Mouse (Mus musculus) midbrain, embryonic 13.5 days (tissue): ENCODE data around the gene Dot1l. TPM values are rescaled to one million over a fixed set of nuclear protein-coding genes. Genes with fewer than 3 reads are reported as not detected.

Source experiments
- ATAC-seq: fragments of 200-750 bp; cut with Nextera tagmentation; 2 replicates; pipeline ENCODE4 v1.8.0; 2017; ENCODE audit warnings: mild to moderate bottlenecking, moderate TSS enrichment, moderate library complexity
- H3K27ac ChIP-seq: fragments of 300-500 bp; sonication (generic); 2 replicates; pipeline ENCODE4 v1.5.1; 2015; ENCODE audit warnings: inconsistent platforms, mild to moderate bottlenecking, moderate library complexity
- H3K27me3 ChIP-seq: fragments of 300-500 bp; sonication (generic); 2 replicates; pipeline ENCODE4 v1.6.1; 2015; ENCODE audit warnings: mild to moderate bottlenecking, inconsistent platforms
- H3K36me3 ChIP-seq: fragments of 300-500 bp; sonication (generic); 2 replicates; pipeline ENCODE4 v1.6.1; 2015; ENCODE audit warnings: mild to moderate bottlenecking, inconsistent platforms
- H3K4me1 ChIP-seq: fragments of 300-500 bp; sonication (generic); replicated peaks from 2 replicates; pipeline ENCODE4 v1.6.1; 2015; ENCODE audit warnings: inconsistent platforms
- H3K4me2 ChIP-seq: fragments of 300-500 bp; sonication (generic); replicated peaks from 2 replicates; pipeline ENCODE4 v1.6.1; 2015; ENCODE audit warnings: moderate library complexity, mild to moderate bottlenecking, inconsistent platforms
- H3K4me3 ChIP-seq: fragments of 300-500 bp; sonication (generic); replicated peaks from 2 replicates; pipeline ENCODE4 v1.5.1; 2015; ENCODE audit warnings: mild to moderate bottlenecking, inconsistent platforms
- H3K9ac ChIP-seq: fragments of 300-500 bp; sonication (generic); replicated peaks from 2 replicates; pipeline ENCODE4 v1.6.1; 2015; ENCODE audit warnings: mild to moderate bottlenecking, inconsistent platforms
- H3K9me3 ChIP-seq: fragments of 300-500 bp; sonication (generic); 2 replicates; pipeline ENCODE4 v1.6.1; 2016; ENCODE audit warnings: mild to moderate bottlenecking, inconsistent platforms
- WGBS: fragments of 180-500 bp; shearing (Covaris S2); methylation state at CpG from one replicate; pipeline ENCODE4 v1.1.7; 2015; 5-methylcytosine and 5-hydroxymethylcytosine counted together
- polyA plus RNA-seq: library from polyadenylated mRNA; unstranded; fragments of >200 nt; fragmentation: Nextera tagmentation; extraction: Ambion mirVana; gene quantifications from 2 replicates; pipeline ENCODE4 v1.2.1, GENCODE M21; 2015

Gene Dot1l
- polyA plus RNA-seq, 1 experiment from 2014 or later = 23.3 TPM

GRCm38 (mm10) chr10:80760596-80761524, 5.9 kb downstream of the Dot1l start:
- H3K9ac ChIP-seq = no peak overlapping the region
- WGBS = 92% methylated on average over 4 of the region's 4 CpGs
- no peak for ATAC-seq

GRCm38 (mm10) chr10:80761821-80762220, 6.8 kb downstream of the Dot1l start:
- WGBS = 66% methylated on average over 3 of the region's 3 CpGs
- Histone ChIP-seq H3K4me3 (no peak overlapping the region), H3K27ac (no peak overlapping the region), H3K36me3 (peaks cover 16% of the 10 kb centered on the region), H3K4me1 (peaks cover 45% of the 10 kb centered on the region), H3K4me2 (no peak overlapping the region), H3K9ac (no peak overlapping the region), H3K27me3 (no peaks in the 10 kb centered on the region), H3K9me3 (no peaks in the 10 kb centered on the region)
- no peak for ATAC-seq

More at GRCm38 (mm10) chr10:80760596-80761524, 5.9 kb downstream of the Dot1l start:
- Histone ChIP-seq H3K9me3 (no peaks in the 10 kb centered on the region), H3K4me1 (peaks cover 55% of the 10 kb centered on the region), H3K4me2 (no peak overlapping the region), H3K27ac (no peak overlapping the region), H3K27me3 (no peaks in the 10 kb centered on the region), H3K36me3 (peaks cover 7% of the 10 kb centered on the region; the same call in 1 of the 2 replicates), H3K4me3 (no peak overlapping the region)

- Histone ChIP-seq H3K9ac (no peak overlapping the region), H3K4me2 (no peak overlapping the region), H3K36me3 (peaks cover 31% of the 10 kb centered on the region), H3K9me3 (no peaks in the 10 kb centered on the region), H3K4me1 (peaks cover 28% of the 10 kb centered on the region), H3K27me3 (no peaks in the 10 kb centered on the region), H3K4me3 (no peak overlapping the region), H3K27ac (no peak overlapping the region)
- ATAC-seq = no peak
- WGBS = 93% methylated on average over 2 of the region's 2 CpGs
These were observed 8.5 kb downstream of the Dot1l start for GRCm38 (mm10) chr10:80763502-80763901.

GRCm38 (mm10) chr10:80765746-80766145, 10.7 kb downstream of the Dot1l start:
- Histone ChIP-seq H3K4me3 (no peak overlapping the region), H3K4me1 (peaks cover 10% of the 10 kb centered on the region), H3K9me3 (no peaks in the 10 kb centered on the region), H3K4me2 (no peak overlapping the region), H3K36me3 (peaks cover 52% of the 10 kb centered on the region), H3K9ac (no peak overlapping the region), H3K27me3 (no peaks in the 10 kb centered on the region), H3K27ac (no peak overlapping the region)
- 86% methylated on average over 2 of the region's 2 CpGs for WGBS
- no peak for ATAC-seq

GRCm38 (mm10) chr10:80766161-80766815, 11.3 kb downstream of the Dot1l start:
- 89% methylated on average over 10 of the region's 10 CpGs for WGBS
- no peak overlapping the region for H3K9ac ChIP-seq
- no peak overlapping the region for H3K4me2 ChIP-seq
- no peak for ATAC-seq
- peaks cover 5% of the 10 kb centered on the region for H3K4me1 ChIP-seq
- no peaks in the 10 kb centered on the region for H3K9me3 ChIP-seq
- H3K36me3 ChIP-seq = peaks cover 57% of the 10 kb centered on the region
- no peak overlapping the region for H3K4me3 ChIP-seq
- no peaks in the 10 kb centered on the region for H3K27me3 ChIP-seq
- no peak overlapping the region for H3K27ac ChIP-seq

GRCm38 (mm10) chr10:80768365-80768764, 13.4 kb downstream of the Dot1l start:
- Histone ChIP-seq H3K4me1 (no peaks in the 10 kb centered on the region), H3K27ac (no peak overlapping the region), H3K4me3 (no peak overlapping the region), H3K9me3 (no peaks in the 10 kb centered on the region), H3K4me2 (no peak overlapping the region), H3K27me3 (no peaks in the 10 kb centered on the region), H3K9ac (no peak overlapping the region; the same call in 1 of the 2 replicates), H3K36me3 (peaks cover 78% of the 10 kb centered on the region)
- no peak for ATAC-seq
- 96% methylated on average over 6 of the region's 6 CpGs for WGBS

- no peaks in the 10 kb centered on the region for H3K9me3 ChIP-seq
- 92% methylated on average over 5 of the region's 5 CpGs for WGBS
- H3K36me3 ChIP-seq = peaks cover 98% of the 10 kb centered on the region
- H3K27ac ChIP-seq = no peak overlapping the region
- ATAC-seq = no peak
- H3K4me2 ChIP-seq = no peak overlapping the region
- no peak overlapping the region for H3K4me3 ChIP-seq
- H3K9ac ChIP-seq = no peak overlapping the region
- H3K27me3 ChIP-seq = no peaks in the 10 kb centered on the region
- no peaks in the 10 kb centered on the region for H3K4me1 ChIP-seq
These were observed 18.8 kb downstream of the Dot1l start for GRCm38 (mm10) chr10:80773816-80774215.

GRCm38 (mm10) chr10:80774549-80774948, 19.5 kb downstream of the Dot1l start:
- ATAC-seq = peak; percentile 63; the same call in 1 of the 2 replicates
- H3K9me3 ChIP-seq = no peaks in the 10 kb centered on the region
- no peak overlapping the region for H3K4me2 ChIP-seq

GRCm38 (mm10) chr10:80774981-80775380, 20.0 kb downstream of the Dot1l start:
- no peak for ATAC-seq
- H3K36me3 ChIP-seq = peaks cover 98% of the 10 kb centered on the region

More at GRCm38 (mm10) chr10:80774549-80774948, 19.5 kb downstream of the Dot1l start:
- no peak overlapping the region for H3K27ac ChIP-seq
- 78% methylated on average over 2 of the region's 2 CpGs for WGBS
- peaks cover 100% of the 10 kb centered on the region for H3K36me3 ChIP-seq
- H3K4me1 ChIP-seq = no peaks in the 10 kb centered on the region
- H3K4me3 ChIP-seq = no peak overlapping the region
- H3K27me3 ChIP-seq = no peaks in the 10 kb centered on the region
- no peak overlapping the region for H3K9ac ChIP-seq

GRCm38 (mm10) chr10:80775731-80776130, 20.7 kb downstream of the Dot1l start:
- no peak overlapping the region for H3K4me3 ChIP-seq

More at GRCm38 (mm10) chr10:80774981-80775380, 20.0 kb downstream of the Dot1l start:
- no peak overlapping the region for H3K4me2 ChIP-seq
- 91% methylated on average over 4 of the region's 4 CpGs for WGBS
- H3K9ac ChIP-seq = no peak overlapping the region
- no peaks in the 10 kb centered on the region for H3K9me3 ChIP-seq
- H3K27me3 ChIP-seq = no peaks in the 10 kb centered on the region
- H3K4me1 ChIP-seq = no peaks in the 10 kb centered on the region
- no peak overlapping the region for H3K27ac ChIP-seq
- H3K4me3 ChIP-seq = no peak overlapping the region

GRCm38 (mm10) chr10:80776358-80776869, 21.4 kb downstream of the Dot1l start:
- no peak for ATAC-seq
- no peak overlapping the region for H3K27ac ChIP-seq
- H3K4me2 ChIP-seq = no peak overlapping the region
- no peaks in the 10 kb centered on the region for H3K27me3 ChIP-seq
- WGBS = 85% methylated on average over 6 of the region's 6 CpGs
- no peaks in the 10 kb centered on the region for H3K9me3 ChIP-seq
- H3K36me3 ChIP-seq = peaks cover 98% of the 10 kb centered on the region
- H3K9ac ChIP-seq = no peak overlapping the region
- no peaks in the 10 kb centered on the region for H3K4me1 ChIP-seq
- H3K4me3 ChIP-seq = no peak overlapping the region

More at GRCm38 (mm10) chr10:80775731-80776130, 20.7 kb downstream of the Dot1l start:
- H3K27ac ChIP-seq = no peak overlapping the region
- ATAC-seq = no peak
- H3K4me2 ChIP-seq = no peak overlapping the region
- H3K27me3 ChIP-seq = no peaks in the 10 kb centered on the region
- WGBS = 95% methylated on average over 4 of the region's 4 CpGs
- no peak overlapping the region for H3K9ac ChIP-seq
- no peaks in the 10 kb centered on the region for H3K9me3 ChIP-seq
- no peaks in the 10 kb centered on the region for H3K4me1 ChIP-seq
- peaks cover 98% of the 10 kb centered on the region for H3K36me3 ChIP-seq

GRCm38 (mm10) chr10:80777123-80777522, 22.1 kb downstream of the Dot1l start:
- Histone ChIP-seq H3K27ac (no peak overlapping the region), H3K4me3 (no peak overlapping the region), H3K27me3 (no peaks in the 10 kb centered on the region), H3K4me1 (no peaks in the 10 kb centered on the region), H3K9me3 (no peaks in the 10 kb centered on the region), H3K4me2 (no peak overlapping the region), H3K9ac (no peak overlapping the region), H3K36me3 (peaks cover 98% of the 10 kb centered on the region)
- no peak for ATAC-seq
- WGBS = 92% methylated on average over 5 of the region's 5 CpGs
